Mouse (Mus musculus) liver, embryonic 12.5 days (tissue): ENCODE data around the gene AW549877. TPM values are rescaled to one million over a fixed set of nuclear protein-coding genes. Genes with fewer than 3 reads are reported as not detected.
A peak's percentile ranks its signal among the peaks of the same experiment; 100 is the strongest.

Experiments
- ATAC-seq: fragments of 200-750 bp; cut with Nextera tagmentation; 2 replicates; pipeline ENCODE4 v1.8.0; 2017; ENCODE audit warnings: moderate number of reproducible peaks, mild to moderate bottlenecking, moderate library complexity
- H3K27ac ChIP-seq: fragments of 300-500 bp; sonication (generic); 2 replicates; pipeline ENCODE4 v1.5.1; 2016; ENCODE audit warnings: mild to moderate bottlenecking
- H3K27me3 ChIP-seq: fragments of 300-500 bp; sonication (generic); replicated peaks from 2 replicates; pipeline ENCODE4 v1.6.1; 2016; ENCODE audit warnings: mild to moderate bottlenecking, moderate library complexity
- H3K36me3 ChIP-seq: fragments of 300-500 bp; sonication (generic); 2 replicates; pipeline ENCODE4 v1.6.1; 2016; ENCODE audit warnings: mild to moderate bottlenecking, moderate library complexity
- H3K4me1 ChIP-seq: fragments of 300-500 bp; sonication (generic); 2 replicates; pipeline ENCODE4 v1.6.1; 2016
- H3K4me2 ChIP-seq: fragments of 300-500 bp; sonication (generic); 2 replicates; pipeline ENCODE4 v1.6.1; 2016; ENCODE audit warnings: mild to moderate bottlenecking, moderate library complexity
- H3K4me3 ChIP-seq: fragments of 300-500 bp; sonication (generic); 2 replicates; pipeline ENCODE4 v1.5.1; 2016; ENCODE audit warnings: mild to moderate bottlenecking, moderate library complexity
- H3K9ac ChIP-seq: fragments of 300-500 bp; sonication (generic); 2 replicates; pipeline ENCODE4 v1.6.1; 2016; ENCODE audit warnings: mild to moderate bottlenecking, moderate library complexity
- H3K9me3 ChIP-seq: fragments of 300-500 bp; sonication (generic); replicated peaks from 2 replicates; pipeline ENCODE4 v1.6.1; 2016; ENCODE audit warnings: mild to moderate bottlenecking, moderate library complexity
- WGBS: fragments of 180-500 bp; shearing (Covaris S2); methylation state at CpG from one replicate; pipeline ENCODE4 v1.1.7; 2016; ENCODE audit not compliant: insufficient replicate concordance; 5-methylcytosine and 5-hydroxymethylcytosine counted together
- polyA plus RNA-seq: library from polyadenylated mRNA; unstranded; fragments of >200 nt; fragmentation: Nextera tagmentation; extraction: Ambion mirVana; gene quantifications from 2 replicates; pipeline ENCODE4 v1.2.1, GENCODE M21; 2016

AW549877 gene
- polyA plus RNA-seq, 1 experiment from 2014 or later, result 10.3 TPM

DNA sequence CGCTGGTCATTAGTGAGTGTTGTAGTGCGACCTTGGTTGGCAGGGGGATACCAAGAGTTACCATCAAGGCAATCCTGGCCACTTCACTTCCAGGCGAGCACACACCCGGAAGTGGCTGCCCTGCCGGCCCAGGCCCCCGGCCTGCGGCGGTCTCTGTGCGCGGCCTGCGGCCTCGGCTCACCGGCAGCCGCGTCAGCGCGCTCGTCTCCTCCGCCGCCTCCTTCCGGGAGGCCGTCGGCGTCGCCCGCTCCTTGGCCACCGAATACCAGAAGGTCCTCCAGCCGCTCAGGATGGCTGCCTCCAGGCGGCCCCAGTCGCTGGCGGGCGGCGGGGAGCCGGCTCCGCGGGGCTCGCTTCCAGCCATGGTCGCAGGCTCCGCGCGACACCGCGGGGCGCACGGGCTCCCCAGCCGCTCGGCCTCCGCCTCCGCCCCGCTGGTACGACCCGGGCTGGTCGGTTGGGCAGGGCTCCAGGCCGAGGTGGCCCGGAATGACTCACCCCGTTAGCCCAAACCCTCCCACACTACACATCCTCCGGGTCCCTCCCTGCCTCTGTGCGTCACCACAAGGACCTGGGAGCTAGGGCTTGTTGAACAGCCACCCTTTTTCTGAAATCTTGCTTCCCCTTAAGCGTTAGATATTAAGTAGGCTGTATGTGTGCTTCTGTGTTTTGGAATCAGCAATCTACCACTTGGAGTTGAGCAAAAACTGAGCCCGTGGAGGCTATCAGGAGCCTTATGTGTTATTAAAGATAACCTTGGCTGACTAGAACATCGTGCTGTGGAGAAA, 16.3 kb downstream of the AW549877 start, which contains the start of gene Fbxo4:
Fbxo4 (minus strand) TSS at position 513 of the 788 bp plus-strand sequence.
- Histone ChIP-seq H3K27ac (peak within 1 kb of the TSS; percentile 91), H3K4me1 (peaks cover 16% of the 10 kb centered on the region), H3K4me3 (peak within 1 kb of the TSS; percentile 75), H3K9me3 (no peaks in the 10 kb centered on the region), H3K27me3 (no peaks in the 10 kb centered on the region), H3K9ac (peak within 1 kb of the TSS; percentile 84), H3K36me3 (peaks cover 18% of the 10 kb centered on the region), H3K4me2 (peak within 1 kb of the TSS; percentile 91)
- WGBS, result under 1% methylated on average over 61 of the region's 61 CpGs
- peak; percentile 94 for ATAC-seq

DNA sequence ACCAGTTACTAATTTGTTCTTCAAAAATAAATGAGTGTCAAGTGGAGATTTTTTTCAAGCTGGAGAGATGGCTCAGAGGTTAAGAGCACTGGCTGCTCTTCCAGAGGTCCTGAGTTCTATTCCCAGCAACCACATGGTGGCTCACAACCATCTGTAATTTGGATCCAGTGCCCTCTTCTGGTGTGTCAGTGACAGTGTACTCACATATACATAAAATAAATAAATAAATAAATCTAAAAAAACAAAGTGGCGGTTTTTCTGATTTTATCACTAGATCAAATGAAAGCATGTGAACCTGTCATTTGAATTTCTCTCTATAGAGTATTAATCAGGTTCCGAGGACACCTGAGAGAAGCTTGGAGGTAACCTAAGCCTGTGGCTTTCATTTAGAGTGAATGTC, 17.3 kb downstream of the AW549877 start:
- Histone ChIP-seq H3K27me3 (no peaks in the 10 kb centered on the region), H3K4me3 (no peak overlapping the region), H3K4me2 (0 out of 2 replicates have a peak overlapping the region, but pooled peaks have one; percentile 91), H3K27ac (no peak overlapping the region), H3K9me3 (no peaks in the 10 kb centered on the region), H3K4me1 (peaks cover 16% of the 10 kb centered on the region), H3K36me3 (0 out of 2 replicates have a peak, but pooled peaks cover 9% of the 10 kb centered on the region), H3K9ac (no peak overlapping the region)
- ATAC-seq, result no peak
- 71% methylated on average over 2 of the region's 2 CpGs for WGBS

DNA sequence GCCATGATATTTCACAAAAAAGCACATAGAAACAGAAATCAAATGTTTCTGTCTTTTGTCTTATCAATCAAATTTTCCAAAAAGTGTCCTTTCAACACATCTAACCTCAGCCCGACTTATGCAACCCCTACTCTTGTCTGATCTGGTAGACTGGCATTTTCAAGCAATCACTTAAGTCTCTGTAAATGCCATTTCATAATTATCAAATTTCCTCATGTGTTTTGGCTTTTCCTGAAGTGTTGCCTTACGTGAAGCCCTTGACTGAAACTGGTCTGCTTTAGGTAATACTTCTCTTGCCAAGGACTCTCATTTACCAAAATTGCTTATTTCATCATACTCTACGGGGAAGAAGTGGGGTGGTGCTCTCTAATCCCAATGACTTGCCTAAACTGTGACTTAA, 22.2 kb downstream of the AW549877 start:
- no peak overlapping the region for H3K4me3 ChIP-seq
- H3K4me1 ChIP-seq, result no peaks in the 10 kb centered on the region
- no peak for ATAC-seq
- H3K27me3 ChIP-seq, result no peaks in the 10 kb centered on the region
- H3K9ac ChIP-seq, result no peak overlapping the region
- no peak overlapping the region for H3K4me2 ChIP-seq
- WGBS, result 71% methylated on average over 3 of the region's 3 CpGs
- H3K27ac ChIP-seq, result no peak overlapping the region
- H3K36me3 ChIP-seq, result no peaks in the 10 kb centered on the region
- H3K9me3 ChIP-seq, result no peaks in the 10 kb centered on the region

DNA sequence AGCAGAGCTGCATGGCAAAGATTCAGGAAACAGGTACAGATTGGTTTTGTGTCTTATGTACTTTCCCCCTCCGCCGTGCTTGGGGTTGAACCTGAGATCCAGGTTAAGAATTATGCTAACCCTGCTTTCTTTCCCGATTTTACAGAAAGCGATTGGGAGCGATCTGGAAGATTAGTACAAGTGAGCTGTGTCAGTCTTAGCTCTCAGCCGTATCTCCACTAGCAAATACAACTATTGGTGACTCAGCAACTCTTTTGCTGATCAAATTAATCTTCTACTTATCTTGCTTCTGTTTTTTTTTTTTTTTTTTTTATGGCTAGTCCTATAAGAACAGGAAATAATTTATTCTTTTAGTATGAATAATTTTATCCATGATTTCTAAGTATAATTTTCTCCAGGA, 25.4 kb downstream of the AW549877 start:
- Histone ChIP-seq H3K9ac (no peak overlapping the region), H3K9me3 (no peaks in the 10 kb centered on the region), H3K4me1 (no peaks in the 10 kb centered on the region), H3K36me3 (no peaks in the 10 kb centered on the region), H3K4me3 (no peak overlapping the region), H3K27me3 (no peaks in the 10 kb centered on the region), H3K4me2 (no peak overlapping the region), H3K27ac (no peak overlapping the region)
- ATAC-seq, result no peak
- WGBS, result 75% methylated on average over 6 of the region's 6 CpGs

DNA sequence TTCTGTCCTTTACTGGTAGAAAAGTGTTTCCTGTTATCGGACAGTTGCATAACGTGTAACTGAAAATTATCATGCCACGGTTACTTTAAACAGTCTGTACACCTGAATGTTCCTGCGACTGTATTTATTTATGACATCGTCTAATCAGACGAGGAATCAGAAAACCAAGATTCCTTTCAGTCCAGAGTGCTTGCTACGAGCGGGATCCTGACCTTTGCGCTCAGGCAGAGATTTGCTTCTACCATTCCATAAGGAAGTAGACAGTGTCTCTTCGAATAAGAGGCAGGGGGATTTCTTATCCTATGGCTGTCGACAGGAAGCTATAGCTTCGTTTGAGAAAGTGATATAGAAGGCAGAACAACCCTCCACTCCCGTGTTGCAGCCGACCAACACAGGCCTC, 25.8 kb downstream of the AW549877 start:
- ATAC-seq, result no peak
- no peak overlapping the region for H3K27ac ChIP-seq
- H3K4me1 ChIP-seq, result no peaks in the 10 kb centered on the region
- no peak overlapping the region for H3K9ac ChIP-seq
- no peaks in the 10 kb centered on the region for H3K9me3 ChIP-seq
- H3K36me3 ChIP-seq, result no peaks in the 10 kb centered on the region
- no peaks in the 10 kb centered on the region for H3K27me3 ChIP-seq
- no peak overlapping the region for H3K4me2 ChIP-seq
- no peak overlapping the region for H3K4me3 ChIP-seq
- WGBS, result 74% methylated on average over 14 of the region's 14 CpGs

DNA sequence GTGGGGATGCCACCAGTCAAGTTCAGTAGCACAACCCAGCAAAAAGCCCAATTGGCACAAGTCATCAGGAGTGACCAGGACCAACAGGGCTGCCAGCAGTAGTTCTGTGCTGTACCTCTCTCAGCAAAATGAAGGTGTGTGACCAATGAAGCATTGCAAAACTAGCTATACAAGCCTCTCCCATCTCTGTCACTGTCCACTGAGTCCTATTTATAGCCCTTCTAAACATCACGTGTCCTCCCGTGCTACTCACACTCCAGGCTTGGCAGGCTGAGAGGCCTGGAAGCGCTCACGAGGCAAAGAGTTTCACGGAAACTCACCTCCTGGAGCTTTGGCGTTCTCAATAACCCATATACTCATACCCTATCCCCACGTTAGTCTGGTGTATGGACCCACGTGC, 33.3 kb downstream of the AW549877 start:
- no peak overlapping the region for H3K4me3 ChIP-seq
- no peaks in the 10 kb centered on the region for H3K27me3 ChIP-seq
- no peak overlapping the region for H3K4me2 ChIP-seq
- no peaks in the 10 kb centered on the region for H3K4me1 ChIP-seq
- 64% methylated on average over 8 of the region's 8 CpGs for WGBS
- no peaks in the 10 kb centered on the region for H3K9me3 ChIP-seq
- H3K36me3 ChIP-seq, result no peaks in the 10 kb centered on the region
- no peak for ATAC-seq
- H3K9ac ChIP-seq, result no peak overlapping the region
- H3K27ac ChIP-seq, result no peak overlapping the region

DNA sequence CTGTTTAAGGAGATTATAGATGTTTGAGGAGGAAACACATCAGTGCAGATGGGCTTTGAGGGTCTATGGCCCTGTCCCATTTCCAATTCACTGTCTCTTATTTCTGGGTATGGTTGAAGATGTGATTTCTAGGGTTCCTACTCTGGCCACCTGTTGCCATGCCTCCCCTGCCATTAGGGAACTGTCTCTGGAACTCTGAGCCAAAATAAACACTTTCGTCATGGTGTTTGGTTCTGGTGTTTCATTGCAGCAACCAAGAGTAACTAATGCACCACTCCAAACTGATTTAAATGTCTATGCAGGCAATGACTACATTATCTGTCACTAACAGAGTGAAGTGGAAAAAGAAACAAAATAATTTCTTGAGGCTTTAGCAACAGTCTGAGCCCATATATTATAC, 35.5 kb downstream of the AW549877 start:
- WGBS, result 70% methylated on average over 1 of the region's 1 CpGs
- no peak overlapping the region for H3K27ac ChIP-seq
- no peak overlapping the region for H3K9ac ChIP-seq
- H3K4me3 ChIP-seq, result no peak overlapping the region
- H3K4me1 ChIP-seq, result no peaks in the 10 kb centered on the region
- H3K36me3 ChIP-seq, result no peaks in the 10 kb centered on the region
- H3K27me3 ChIP-seq, result no peaks in the 10 kb centered on the region
- no peak overlapping the region for H3K4me2 ChIP-seq
- H3K9me3 ChIP-seq, result no peaks in the 10 kb centered on the region
- ATAC-seq, result no peak

DNA sequence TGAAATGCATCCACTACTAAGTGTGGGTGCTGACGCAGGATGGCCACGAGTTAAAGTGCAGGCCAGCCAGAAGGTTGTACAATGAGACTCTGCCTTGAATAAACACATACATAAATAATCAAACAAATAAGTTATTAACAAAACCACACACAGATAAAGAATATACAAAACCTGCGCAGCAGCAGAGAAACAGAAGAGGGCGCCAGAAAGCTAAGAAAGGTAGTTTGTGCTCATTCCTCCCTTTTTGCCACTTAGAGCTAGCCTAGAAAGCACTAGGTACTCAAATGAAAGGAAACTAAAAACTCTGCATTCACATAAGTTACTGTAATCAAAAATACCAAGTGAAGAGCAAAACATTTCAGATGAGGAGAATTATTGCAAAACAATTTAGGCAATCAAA, 37.6 kb downstream of the AW549877 start:
- ATAC-seq, result no peak
- Histone ChIP-seq H3K4me2 (no peak overlapping the region), H3K9me3 (no peaks in the 10 kb centered on the region; the same call in 1 of the 2 replicates), H3K27ac (no peak overlapping the region), H3K36me3 (no peaks in the 10 kb centered on the region), H3K27me3 (no peaks in the 10 kb centered on the region), H3K4me3 (no peak overlapping the region), H3K9ac (no peak overlapping the region), H3K4me1 (no peaks in the 10 kb centered on the region)
- WGBS, result 22% methylated on average over 4 of the region's 4 CpGs

DNA sequence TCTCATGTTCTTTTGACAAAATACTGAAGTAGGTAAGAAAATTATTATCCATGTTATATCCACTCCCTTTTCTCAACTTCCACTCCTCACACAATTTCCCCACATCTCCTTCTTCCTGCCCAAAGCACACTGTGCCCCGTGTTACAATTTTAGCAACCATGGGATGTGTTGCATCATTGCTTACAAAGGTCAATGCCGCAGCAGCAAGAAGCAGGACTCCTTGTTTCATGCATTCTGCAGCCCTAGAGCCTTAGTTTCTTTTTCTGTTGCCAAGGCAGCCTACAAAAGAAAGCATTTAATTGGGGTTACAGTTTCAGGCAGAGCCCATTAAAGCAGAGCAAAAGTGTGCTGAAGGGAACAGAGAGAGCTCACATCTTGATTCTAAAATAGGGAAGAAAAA, 40.6 kb downstream of the AW549877 start:
- 55% methylated on average over 2 of the region's 2 CpGs for WGBS
- Histone ChIP-seq H3K4me1 (no peaks in the 10 kb centered on the region), H3K9ac (no peak overlapping the region), H3K27ac (no peak overlapping the region), H3K9me3 (no peaks in the 10 kb centered on the region; the same call in 1 of the 2 replicates), H3K27me3 (no peaks in the 10 kb centered on the region), H3K4me3 (no peak overlapping the region), H3K4me2 (no peak overlapping the region), H3K36me3 (no peaks in the 10 kb centered on the region)
- no peak for ATAC-seq

DNA sequence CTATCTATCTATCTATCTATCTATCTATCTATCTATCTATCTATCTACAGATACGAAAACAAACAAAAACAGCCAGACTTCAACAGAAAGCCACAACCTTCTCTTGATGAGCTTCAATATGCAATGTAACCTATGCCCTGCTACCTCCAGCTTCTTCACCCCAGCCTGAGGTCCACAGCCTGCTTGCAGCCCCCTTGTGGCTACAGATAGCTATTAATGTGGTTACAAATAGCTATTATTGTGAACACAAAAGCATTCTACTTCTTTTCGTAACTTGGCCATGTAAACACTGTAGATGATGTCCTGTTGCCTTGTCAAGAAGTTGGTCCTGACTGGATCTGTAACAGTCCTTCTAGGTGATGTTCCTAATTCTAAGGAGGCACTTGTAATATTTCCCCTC, 57.4 kb downstream of the AW549877 start:
- Histone ChIP-seq H3K36me3 (no peaks in the 10 kb centered on the region), H3K4me1 (no peaks in the 10 kb centered on the region), H3K27me3 (no peaks in the 10 kb centered on the region), H3K4me3 (no peak overlapping the region), H3K9me3 (no peaks in the 10 kb centered on the region), H3K9ac (no peak overlapping the region), H3K4me2 (no peak overlapping the region), H3K27ac (no peak overlapping the region)
- ATAC-seq, result no peak
- WGBS, result 68% methylated on average over 2 of the region's 2 CpGs

DNA sequence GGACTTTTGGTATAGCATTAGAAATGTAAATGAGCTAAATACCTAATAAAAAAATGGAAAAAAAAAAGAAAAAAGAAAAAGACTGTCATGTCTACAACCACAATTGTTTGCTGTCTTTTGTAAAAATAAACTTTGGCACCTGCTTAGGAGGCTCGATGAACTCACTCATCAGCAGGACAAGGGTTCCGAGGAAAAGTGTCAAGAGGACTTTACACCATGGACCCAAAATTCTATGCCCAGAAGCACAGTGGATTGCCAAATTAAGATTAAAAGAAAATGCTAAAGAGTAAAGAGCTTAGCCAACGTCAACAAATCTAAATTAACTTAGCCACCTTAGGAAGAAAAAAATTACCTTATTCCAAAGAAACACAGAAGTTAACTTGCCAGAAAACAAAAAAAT, 59.5 kb downstream of the AW549877 start:
- H3K4me2 ChIP-seq, result no peak overlapping the region
- 74% methylated on average over 3 of the region's 3 CpGs for WGBS
- no peaks in the 10 kb centered on the region for H3K27me3 ChIP-seq

DNA sequence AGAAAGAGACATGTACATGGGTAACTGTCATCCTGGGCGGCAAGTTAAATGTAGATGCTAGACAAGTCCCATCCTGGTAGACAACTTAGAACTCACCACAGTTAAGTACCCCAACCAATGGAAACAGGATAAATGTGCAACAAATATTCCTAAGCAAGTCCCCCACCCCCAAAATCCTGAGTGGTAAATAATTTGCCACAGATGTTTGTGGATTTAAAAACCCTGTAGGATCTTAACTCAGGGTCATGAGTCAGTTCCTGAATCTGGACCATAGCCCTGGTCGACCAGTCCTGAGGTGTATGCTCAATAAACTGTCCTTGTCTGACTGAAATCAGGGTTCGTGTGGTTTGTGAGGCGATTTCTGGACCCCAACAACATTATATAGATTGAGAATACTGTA, 62.1 kb downstream of the AW549877 start:
- WGBS, result 67% methylated on average over 4 of the region's 4 CpGs
- H3K4me1 ChIP-seq, result no peaks in the 10 kb centered on the region
- no peak overlapping the region for H3K4me3 ChIP-seq
- H3K9ac ChIP-seq, result no peak overlapping the region
- H3K27ac ChIP-seq, result no peak overlapping the region
- H3K4me2 ChIP-seq, result no peak overlapping the region
- no peak for ATAC-seq
- H3K9me3 ChIP-seq, result no peaks in the 10 kb centered on the region
- no peaks in the 10 kb centered on the region for H3K27me3 ChIP-seq
- no peaks in the 10 kb centered on the region for H3K36me3 ChIP-seq

More for the DNA sequence above, 59.5 kb downstream of the AW549877 start:
- Histone ChIP-seq H3K4me1 (no peaks in the 10 kb centered on the region), H3K36me3 (no peaks in the 10 kb centered on the region), H3K4me3 (no peak overlapping the region), H3K9ac (no peak overlapping the region), H3K27ac (no peak overlapping the region), H3K9me3 (no peaks in the 10 kb centered on the region)
- ATAC-seq, result no peak
